Mouse (Mus musculus) CD8-positive naive resting alpha-beta T cell, adult 57 days (primary cell): ENCODE measurements around the gene Cul9. TPM values are rescaled to one million over a fixed set of nuclear protein-coding genes. Genes with fewer than 3 reads are reported as not detected.

ENCODE experiments used
- total RNA-seq: library from RNA; stranded (reverse); gene quantifications from one replicate; pipeline ENCODE4 v1.2.4, GENCODE M21; 2023

The Cul9 gene
- total RNA-seq, result 20.4 TPM

DNA sequence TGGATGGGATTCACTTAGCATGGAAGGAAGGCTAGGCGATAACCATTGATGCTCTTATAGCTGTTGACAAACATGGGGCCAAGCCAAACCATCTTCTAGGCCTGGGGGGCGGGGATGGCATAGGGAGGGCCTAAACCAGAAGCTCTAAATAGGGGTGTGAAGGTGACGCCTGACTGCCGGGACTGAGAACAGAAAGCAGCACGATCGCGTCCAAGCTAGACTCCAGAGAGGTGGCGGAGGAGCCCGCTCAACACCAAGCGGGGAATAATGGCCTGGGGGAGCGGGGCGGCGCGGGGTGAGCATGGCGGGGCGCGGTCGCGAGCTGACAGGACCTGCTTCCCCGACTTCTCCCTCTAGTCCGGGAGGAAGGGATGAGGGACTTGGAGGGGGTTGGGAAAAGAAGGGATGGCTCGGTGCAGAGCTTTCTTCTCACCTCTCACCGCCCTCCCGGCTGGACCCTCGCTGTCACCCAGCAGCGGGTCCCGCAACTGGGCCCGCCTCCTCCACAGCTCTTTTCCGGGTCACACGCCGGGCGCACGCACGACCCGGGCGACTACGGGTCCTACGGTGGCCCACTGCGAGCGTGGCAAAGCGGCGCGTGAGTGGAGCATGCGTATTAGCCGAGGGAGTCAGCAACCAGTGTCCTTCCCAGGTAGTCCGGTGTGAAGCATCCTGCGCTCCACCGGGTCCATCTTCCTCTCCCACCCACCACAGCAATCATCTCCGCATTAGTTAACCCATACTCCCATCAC lies at the start of gene Cul9:
TSS of gene Cul9 (minus strand) at position 576 of the 752 bp plus-strand sequence.

DNA sequence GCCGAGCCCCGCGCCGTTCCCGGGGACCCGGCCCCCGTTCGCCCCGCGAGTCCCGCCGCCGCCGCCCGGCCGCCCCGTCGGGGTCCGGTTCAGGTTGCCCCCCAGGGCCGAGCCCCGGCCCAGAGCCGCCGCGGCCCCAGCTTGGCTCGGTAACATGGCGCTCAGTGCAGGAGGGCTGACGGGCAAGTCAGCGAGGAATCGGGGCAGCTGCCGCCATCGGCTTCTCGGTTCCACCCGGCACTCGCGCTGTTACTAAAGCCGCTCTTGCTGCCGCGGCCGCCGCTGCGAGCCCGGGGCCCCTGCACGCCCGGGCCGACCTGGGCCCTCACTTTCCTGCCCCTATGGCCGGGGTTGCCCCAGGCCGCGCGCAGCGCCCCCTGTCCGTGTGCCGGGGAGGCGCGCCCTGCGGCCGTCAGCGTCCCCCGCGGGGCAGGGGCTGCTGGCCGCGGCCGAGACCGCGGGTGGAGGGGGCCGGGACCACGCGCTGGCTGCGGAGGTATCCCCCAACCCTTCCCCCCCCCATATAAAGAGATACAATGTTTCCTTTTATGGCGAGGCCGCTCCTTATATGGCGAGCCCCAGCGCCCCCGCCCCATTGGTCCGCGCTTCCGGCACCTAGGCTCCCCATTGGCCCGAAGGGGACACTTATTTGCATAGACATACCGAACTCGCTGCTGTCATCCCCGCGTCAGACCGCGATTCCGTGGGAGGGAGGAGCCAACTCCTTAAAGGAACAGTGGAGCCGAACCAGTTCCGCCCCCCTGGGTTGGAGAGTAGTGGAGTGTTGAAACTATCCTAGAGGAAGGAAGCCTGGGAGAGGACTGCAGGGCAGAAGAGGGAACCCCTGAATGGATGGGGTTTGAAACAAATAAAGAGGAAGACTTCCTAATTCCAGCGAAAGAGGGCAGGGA lies 9.7 kb upstream of the Cul9 start, which contains the start of gene Srf:
TSS of gene Srf (minus strand) at position 503 of the 911 bp plus-strand sequence.

DNA sequence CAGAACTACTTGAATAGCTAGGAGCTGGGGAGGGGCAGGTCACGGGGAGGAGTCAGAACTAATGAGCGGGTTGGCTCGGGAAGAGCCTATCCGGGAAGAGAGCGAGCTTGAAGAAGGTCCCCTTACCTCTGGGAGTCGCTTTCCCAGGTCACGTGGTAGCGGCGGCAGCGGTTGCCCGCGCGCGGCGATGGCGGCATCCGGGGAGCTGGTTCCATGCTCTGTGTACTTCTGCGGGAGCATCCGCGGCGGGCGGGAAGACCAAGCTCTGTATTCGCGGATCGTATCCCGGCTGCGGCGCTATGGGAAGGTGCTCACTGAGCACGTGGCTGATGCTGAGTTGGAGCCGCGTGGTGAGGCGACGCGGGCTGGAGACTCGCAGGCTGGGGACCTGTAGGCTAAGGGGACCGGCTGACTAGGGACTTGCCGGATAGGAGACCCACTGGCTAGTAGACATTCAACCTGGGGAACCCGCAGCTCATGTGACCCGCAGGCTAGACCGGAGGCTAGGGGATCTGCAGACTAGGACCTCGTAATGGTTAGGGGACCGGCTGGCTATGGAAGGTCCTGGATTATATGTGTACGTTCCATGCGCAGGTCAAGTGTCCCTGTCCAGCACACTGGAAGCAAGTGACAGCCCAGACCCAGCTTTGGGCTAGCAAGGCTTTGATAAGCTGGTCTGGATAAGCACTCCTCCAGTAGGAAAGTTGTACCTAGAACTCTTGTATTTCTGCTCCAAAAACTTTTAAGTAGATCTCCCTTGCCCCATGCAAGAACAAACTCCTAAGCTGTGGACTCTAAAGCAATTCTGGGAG lies 49.4 kb downstream of the Cul9 start, which contains the start of gene Dnph1:
TSS of gene Dnph1 (plus strand) at position 89 of the 812 bp plus-strand sequence.

DNA sequence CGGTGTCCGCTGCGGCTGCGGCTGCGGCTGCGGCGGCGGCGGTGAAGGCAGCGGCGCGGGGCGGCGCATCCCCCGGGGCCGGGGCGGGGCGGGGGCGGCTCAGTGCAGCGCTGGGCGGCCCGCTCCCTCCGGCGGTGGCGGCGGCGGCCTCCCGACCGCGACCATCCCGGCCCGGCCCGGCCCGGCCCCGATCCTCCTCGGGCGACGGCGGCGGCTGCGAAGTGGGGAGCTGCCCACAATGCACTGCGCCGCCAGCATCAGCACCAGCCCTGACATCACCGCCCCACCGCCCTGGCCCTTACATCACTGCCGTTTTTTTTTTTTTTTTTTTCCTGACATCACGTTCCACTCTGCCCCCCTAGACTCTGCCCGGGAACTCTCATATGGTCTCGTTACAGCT lies 58.8 kb downstream of the Cul9 start, which contains the start of gene Ttbk1:
TSS of gene Ttbk1 (minus strand) at position 245 of the 400 bp plus-strand sequence.

Other genes with a start within 250 kb of the Cul9 start
- not detected for gene Dlk2, start 249.0 kb downstream of the Cul9 start, total RNA-seq
- gene Abcc10, start 218.0 kb downstream of the Cul9 start, total RNA-seq, result 14.4 TPM
- 56.7 TPM for gene Zfp318, start 162.7 kb downstream of the Cul9 start, total RNA-seq
- gene Crip3, start 117.5 kb downstream of the Cul9 start, total RNA-seq, result not detected
- gene Slc22a7, start 107.9 kb downstream of the Cul9 start, total RNA-seq, result not detected
- gene Ttbk1, start 58.7 kb downstream of the Cul9 start, total RNA-seq, result 0.18 TPM
- not detected for gene Dnph1, start 49.7 kb downstream of the Cul9 start, total RNA-seq
- 66.8 TPM for gene Srf, start 9.8 kb upstream of the Cul9 start, total RNA-seq
- gene Ptk7, start 83.1 kb upstream of the Cul9 start, total RNA-seq, result not detected
- 15.0 TPM for gene Klc4, start 99.6 kb upstream of the Cul9 start, total RNA-seq
- 31.6 TPM for gene Mrpl2, start 99.8 kb upstream of the Cul9 start, total RNA-seq
- 7.3 TPM for gene Cul7, start 103.9 kb upstream of the Cul9 start, total RNA-seq
- gene Rrp36, start 128.0 kb upstream of the Cul9 start, total RNA-seq, result 34.8 TPM
- gene Mea1, start 132.4 kb upstream of the Cul9 start, total RNA-seq, result 31.5 TPM
- 46.1 TPM for gene Klhdc3, start 134.5 kb upstream of the Cul9 start, total RNA-seq
- gene Ppp2r5d, start 158.7 kb upstream of the Cul9 start, total RNA-seq, result 34.2 TPM
- gene Pex6, start 165.1 kb upstream of the Cul9 start, total RNA-seq, result 28.2 TPM
- gene Gnmt, start 182.8 kb upstream of the Cul9 start, total RNA-seq, result 3.2 TPM
- 57.9 TPM for gene Cnpy3, start 205.8 kb upstream of the Cul9 start, total RNA-seq
- gene Ptcra, start 217.3 kb upstream of the Cul9 start, total RNA-seq, result 0.40 TPM
- gene 2310039H08Rik, start 226.2 kb upstream of the Cul9 start, total RNA-seq, result 22.0 TPM
- gene Rpl7l1, start 236.3 kb upstream of the Cul9 start, total RNA-seq, result 70.1 TPM